Mouse (Mus musculus) lung, postnatal 10 days (tissue): ENCODE measurements around the gene Them5.

ENCODE experiments used
- DNase-seq: peaks from one replicate; pipeline ENCODE4 v3.0.0; 2021

Them5 gene

DNA sequence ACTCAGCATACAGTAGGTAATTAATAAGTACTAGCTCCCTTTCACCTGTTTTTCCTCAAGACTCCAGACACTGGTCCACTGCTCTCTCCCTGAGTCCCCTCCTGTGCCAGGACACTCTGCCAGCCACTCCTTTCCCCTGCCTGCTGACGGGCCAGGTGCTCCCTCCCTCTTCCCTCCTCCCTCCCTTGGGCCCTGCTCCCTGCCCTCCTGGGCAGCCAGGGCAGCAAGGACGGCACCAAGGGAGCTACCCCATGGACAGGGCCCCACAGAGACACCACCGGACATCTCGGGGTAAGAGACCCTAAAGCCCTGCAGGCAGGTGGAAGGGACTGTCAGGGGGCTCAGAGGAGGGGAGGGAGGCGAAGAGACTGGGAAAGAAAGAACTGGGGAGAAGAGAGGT is 30.7 kb downstream of the Them5 start, which contains the start of gene Rorc:
TSS of gene Rorc (plus strand) at position 154 of the 400 bp plus-strand sequence.
- DNase-seq = peak; percentile 58

DNA sequence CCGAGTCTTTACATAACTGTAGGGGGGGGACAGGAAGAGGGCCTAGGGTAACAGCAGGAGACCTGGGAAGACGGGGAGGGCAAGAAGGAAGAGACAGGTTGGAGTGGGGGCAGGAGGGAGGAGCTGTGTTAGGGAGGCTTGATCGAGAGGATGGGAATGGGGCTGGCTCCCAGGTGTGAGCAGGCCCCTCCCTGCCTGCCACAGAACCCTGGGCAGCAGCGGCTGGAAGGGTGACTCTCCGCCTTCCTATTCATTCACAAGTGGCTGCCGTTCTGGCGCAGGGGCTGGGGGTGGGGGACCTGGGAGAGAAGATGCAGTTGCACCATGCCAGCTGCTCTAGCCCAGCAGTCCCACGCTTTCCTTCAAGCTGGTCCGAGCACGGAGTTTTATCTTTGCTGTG is 31.2 kb downstream of the Them5 start:
- peak; percentile 32 for DNase-seq

DNA sequence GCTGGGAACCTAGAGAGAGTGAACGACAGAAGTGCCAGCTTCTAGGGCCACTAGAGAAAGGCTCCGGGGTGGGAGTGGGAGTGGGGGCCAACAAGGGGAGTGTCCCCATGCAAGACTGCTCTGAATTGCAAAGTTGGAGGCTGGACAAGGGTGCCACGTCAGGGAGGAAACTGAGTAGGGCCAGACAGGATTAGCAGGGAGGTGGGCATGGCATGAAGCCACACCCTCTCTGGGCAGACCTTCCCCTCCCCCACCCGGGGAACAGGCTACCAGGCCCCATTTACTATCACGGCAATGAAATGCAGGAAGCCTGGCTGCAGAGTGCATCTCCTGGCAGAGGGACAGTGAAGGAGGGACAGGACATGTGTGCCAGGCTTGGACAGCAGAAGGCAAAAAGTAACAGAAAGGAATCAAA is 31.7 kb downstream of the Them5 start:
- DNase-seq = peak; percentile 57

DNA sequence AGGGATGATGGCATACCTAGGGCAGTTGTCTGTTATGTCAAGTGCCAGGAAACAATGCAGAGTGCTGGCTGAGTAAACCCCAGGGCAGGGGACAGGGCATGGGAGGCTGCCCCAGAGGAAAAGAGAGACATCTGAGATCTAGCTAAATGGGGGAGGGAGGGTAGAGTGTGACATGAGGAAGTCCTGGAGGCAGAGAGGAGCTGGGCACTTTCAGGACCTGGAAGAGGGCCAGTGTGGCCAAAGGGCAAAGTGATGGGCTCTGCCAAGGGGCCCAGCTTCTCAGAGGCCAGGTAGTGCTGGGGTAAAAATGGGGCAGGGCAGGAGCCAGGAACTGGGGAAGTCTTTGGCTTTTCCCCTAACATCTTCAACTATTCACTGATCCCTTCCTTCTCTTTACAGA is 32.7 kb downstream of the Them5 start:
- no peak for DNase-seq

DNA sequence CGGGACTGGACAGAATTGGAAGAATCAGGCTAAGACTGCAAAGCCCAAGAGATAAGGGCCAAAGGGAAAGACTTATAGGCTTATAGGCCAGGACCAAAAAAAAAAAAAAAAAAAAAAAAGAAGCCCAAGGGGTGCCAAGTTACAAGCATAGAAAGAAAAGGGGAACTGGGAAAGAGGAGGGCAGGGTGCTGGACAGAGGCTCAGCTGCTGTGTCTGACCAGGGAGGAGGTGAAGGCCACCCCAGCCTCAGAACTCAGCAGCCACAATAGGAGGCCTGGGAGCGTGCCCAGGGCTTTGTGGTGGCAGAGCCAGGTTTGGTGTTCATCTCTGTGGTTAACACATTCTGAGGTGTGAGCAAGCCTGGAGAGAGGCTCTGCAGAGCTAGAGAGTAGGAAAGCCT is 33.2 kb downstream of the Them5 start:
- no peak for DNase-seq

DNA sequence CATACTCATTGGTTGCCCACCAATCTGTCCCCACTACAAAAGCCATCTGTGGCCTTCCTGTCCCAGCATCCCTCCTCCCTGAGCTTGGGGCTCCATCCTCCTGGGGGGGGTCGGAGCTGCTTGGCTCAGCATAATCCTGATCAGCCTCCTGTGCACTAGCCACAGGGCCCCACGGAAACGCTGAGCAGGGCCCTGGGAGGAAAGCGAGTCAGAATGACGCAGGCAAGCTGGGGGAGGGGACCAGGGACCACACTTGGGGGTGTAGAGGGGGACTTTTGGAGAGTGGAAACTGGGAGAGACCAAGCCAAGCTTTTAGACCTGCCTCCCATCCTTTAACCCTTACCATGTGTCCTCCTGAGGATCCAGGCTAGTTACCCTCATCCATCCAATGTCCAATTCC is 34.0 kb downstream of the Them5 start:
- DNase-seq = no peak

DNA sequence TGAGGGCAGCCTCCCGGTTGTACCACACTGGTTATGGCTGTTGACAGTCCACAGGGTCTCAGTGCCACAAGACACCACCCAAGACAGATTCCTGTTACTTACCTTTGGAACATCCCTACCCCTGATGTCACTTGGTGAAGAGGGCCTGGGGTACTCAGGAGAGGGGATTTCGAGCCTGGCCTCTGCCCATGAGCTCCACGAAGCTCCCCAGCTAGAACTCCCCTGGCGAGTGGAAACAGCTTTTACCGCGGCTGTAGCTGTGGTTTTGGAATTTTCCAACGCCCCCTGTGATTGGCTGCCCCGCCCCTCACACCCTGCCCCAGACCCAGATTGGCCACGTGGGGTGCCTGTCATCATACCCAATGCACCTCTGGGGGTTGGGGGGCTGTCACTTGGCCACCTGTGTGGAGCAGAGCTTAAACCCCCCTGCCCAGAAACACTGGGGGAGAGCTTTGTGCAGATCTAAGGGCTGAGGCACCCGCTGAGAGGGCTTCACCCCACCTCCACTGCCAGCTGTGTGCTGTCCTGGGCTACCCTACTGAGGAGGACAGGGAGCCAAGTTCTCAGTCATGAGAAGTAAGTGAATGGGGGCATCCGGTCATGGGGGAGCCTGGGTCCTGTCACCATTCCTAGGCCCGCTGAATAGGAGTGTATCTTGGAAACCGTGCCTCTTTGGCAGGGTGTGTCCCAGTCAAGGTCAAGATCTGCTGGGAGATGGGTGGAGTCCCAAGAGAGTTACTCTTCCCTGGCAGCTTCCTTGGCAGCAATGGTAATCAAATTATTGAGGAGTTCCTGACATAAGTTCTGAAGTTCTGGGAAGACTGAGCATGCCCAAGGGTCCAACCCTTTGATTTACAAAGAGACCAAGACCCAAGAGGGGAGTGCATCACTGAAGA is 35.4 kb downstream of the Them5 start:
- peak; percentile 14 for DNase-seq

DNA sequence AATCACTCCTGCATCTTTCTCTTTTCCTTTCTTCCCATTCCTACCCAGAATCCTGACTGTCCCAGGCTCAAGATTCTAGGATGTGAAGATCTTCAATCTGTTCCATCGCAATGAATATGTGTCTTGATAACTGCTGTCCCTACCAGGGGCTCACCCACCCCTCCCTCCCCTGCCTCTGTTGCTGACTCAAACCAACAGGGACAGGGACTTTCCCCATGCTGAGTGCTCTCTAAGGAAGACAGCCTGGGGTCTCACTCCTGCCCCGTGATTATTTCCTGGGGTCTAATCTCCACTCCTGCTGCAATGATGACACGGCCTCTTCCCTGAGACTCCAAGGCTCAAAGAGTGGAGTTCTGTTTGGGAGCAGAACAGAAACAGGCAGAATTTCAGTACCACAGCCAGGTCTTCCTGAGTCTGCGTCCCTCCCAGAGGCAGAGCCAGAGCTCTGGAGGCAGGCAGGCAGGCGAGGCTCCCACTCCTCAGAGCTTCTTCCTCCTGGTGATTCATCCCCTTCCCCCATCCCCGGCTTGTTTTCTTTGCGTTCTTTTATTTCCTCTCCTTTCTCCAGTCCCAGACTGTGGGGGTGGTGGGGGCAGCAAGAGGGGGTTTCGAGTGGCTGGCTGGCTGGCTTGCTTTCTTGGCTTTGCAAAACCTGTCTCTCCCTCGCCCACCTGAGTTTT is 38.1 kb downstream of the Them5 start:
- no peak for DNase-seq

DNA sequence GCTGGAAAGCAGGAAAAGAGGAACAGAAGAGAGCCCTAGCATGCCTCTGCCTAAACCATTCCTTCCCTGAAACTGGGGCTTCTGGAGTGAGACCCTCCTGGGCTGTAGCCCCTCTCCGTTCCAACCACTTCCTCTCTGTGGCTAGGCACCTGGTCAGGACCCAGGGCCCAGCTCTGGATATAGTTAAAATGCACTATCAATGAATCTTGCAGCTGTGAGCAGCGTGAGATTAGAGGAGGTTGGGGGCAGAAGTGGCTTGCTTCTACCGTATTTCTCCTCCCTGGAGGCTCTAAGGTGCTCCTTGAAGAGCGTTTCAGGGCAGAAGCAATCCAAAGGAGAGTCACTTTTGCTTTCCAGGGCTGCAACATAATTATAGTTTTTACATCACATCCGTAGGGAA is 40.4 kb downstream of the Them5 start:
- DNase-seq = no peak

DNA sequence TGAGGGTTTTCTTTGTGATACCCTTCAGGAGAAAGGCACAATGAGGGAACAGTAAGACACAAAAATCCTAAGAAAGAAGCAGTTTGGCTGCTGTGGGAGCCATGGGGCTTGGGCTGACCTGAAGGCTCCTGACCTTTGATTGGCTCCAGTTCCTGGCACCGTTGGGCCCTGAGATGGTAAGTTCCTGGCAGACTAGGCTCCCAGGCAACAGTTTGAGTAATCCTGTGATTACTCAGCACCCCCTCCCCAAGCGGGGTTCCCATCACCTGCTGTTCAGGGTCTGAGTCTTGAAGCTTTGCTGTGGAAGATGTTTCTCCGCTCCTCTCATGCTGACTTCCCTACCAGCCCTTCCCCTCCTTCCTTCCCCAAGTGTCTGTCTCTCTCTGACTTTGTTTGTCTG is 41.6 kb downstream of the Them5 start:
- no peak for DNase-seq

DNA sequence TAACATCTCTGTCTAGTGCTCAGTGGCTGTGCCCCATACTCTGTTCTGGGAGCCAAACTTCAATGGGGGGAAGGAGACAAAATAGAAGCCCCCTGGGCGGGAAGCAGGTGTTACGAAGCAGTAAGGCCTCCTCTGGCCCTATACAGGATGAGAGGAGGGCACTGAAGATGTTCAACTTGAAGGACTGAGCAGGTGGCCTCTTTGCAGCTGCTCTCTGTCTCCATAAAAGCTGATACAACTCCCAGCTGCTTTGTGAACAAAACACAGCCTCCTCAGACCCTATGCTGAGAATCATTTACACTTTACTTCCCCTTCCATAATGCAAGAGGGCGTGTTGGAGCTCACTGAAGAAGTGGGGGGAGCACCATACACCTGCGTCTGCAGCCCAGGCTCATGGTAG is 44.8 kb downstream of the Them5 start:
- no peak for DNase-seq

DNA sequence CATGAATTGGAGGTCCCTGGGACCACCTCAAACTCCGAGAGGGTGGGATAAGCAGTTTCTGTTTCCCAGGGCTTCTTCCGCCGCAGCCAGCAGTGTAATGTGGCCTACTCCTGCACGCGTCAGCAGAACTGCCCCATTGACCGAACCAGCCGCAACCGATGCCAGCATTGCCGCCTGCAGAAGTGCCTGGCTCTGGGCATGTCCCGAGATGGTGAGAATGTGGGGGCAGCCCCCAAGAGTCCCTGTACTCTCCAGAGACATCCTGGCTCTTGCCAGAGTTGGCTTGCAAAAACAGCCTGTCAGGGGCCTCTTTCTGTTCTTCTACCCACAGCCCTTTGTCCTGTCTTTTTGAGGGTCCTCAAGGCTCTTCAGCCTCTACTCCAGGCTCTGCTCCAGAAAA is 45.5 kb downstream of the Them5 start:
- no peak for DNase-seq

DNA sequence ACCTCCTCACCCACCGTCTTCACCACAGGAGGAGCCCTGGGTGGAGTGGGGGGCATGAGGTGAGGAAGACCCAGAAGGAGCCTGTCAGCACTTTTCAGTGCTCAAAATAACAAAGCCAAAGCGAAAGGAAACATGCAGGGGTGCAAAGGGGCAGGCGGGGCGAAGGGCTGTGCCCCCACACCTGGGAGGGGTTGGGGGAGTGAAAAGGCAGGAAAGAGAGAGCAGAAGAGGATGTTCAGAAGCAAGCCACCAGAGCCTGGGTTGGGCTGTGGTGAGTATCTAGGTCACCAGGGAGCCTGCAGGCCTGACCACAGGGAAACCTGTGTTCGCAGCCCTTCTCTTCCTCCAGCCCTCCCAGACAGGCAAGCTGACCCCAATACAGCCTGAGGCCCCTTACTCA is 46.1 kb downstream of the Them5 start:
- no peak for DNase-seq

DNA sequence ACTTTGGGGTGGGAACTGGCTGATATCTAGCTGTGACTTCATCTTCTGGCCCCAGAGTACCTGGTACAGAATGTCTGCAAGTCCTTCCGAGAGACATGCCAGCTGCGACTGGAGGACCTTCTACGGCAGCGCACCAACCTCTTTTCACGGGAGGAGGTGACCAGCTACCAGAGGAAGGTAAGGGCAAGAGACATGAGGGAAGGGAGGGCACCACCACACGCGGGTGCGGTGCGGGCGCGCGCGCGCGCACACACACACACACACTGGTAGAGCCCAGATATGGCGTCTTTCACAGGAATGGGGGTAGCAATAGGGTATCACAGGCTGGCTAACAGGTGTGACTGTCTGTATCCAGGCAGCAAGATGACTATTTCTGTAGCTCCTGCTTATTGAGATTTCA is 47.5 kb downstream of the Them5 start:
- DNase-seq = no peak

DNA sequence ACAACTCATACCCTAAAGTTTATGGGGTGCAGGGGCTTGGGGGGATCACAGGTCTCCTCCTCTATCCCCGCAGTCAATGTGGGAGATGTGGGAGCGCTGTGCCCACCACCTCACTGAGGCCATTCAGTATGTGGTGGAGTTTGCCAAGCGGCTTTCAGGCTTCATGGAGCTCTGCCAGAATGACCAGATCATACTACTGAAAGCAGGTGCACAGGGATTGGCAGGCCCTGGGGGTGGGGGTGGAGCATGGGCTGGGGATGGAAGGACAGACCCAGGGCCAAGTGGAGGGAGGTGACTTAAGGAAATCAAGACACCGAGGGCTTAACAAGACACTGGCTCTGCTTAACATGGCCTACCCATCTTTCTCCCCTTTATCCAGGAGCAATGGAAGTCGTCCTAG is 49.1 kb downstream of the Them5 start:
- DNase-seq = no peak

DNA sequence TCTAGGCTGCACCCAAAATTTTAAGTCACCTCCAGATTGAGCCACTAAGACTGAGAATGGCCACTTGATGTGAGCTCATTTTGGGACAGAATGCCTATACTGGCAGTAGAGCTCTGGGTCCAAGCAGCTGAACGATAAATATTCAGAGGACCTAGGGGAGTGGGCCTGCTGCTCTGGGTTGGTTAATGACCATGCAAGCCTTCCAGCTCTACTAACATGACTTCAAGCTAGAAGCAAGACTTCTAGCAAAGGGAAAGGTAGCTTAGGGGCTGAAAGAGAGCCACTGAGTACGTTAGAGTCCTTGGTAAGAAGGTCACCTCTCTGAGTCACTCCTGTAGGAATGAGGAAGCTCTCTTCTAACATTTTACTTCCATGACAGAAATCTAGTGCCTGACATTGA is 50.2 kb downstream of the Them5 start:
- DNase-seq = no peak

DNA sequence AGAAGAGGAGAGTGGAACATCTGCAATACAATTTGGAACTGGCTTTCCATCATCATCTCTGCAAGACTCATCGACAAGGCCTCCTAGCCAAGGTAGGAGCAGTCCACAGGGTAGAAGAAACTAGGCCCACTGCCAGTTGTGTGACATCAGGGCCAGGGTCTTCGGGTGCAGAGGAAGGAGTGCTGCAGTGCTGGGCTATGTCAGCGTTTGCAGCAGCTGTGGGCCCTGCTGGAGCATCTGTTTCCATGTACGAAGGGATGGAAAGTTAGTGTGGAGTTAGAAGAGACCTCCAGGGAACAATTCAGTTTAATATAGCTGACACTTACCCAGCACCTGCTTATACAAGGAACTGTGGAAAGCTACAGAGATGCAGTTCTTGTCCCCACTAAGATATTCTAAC is 51.1 kb downstream of the Them5 start:
- DNase-seq = no peak

DNA sequence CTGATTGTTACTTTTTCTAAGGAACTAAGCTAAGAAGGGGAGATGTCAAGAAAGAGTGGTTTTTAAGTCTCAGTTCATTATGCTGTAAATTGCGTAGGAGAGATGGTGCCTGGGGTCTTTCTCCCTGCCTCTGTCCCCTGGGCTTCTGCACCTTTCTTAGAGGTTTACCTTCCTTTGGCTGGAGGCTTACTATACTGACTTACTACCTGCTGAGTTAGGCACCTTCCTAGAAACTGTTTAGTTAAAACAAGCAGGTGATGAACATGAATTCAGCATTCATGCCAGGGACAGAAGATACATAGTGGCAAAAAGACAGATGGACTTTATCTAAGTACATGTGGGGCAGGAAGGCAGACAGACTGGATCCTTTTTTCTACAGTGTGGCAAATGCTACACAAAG is 54.4 kb downstream of the Them5 start:
- no peak for DNase-seq

DNA sequence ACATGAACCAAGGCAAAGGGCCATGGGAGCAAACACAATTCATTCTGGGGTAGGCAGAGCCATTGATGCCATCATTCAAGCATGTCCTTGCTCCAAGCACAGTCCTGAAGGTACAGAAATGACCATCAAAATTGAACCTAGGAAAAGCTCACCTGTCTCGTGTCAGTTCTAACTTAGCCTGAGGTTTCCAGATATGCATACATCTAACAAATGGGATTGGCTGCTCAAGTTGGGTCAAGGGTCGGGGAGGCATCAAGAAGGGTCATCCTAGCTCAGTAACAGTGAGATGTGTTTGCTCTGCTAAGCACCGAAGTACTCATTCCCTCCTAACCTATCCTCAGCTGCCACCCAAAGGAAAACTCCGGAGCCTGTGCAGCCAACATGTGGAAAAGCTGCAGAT is 55.0 kb downstream of the Them5 start:
- DNase-seq = no peak
